Mouse (Mus musculus): ENCODE results near the gene March10. TPM values are rescaled to one million over a fixed set of nuclear protein-coding genes. Genes with fewer than 3 reads are reported as not detected.
A peak's percentile ranks its signal among the peaks of the same experiment; 100 is the strongest.

The March10 gene
- polyA plus RNA-seq, 1 experiment from 2014 or later = not detected

- Histone ChIP-seq H3K27me3 (ENCODE audit: control insufficient read depth, insufficient read depth, low read length) (no peaks in the 10 kb centered on the region), H3K4me2 (replicated peaks; ENCODE audit: low read depth, low read length) (no peak overlapping the region), H3K4me1 (ENCODE audit: control insufficient read depth, insufficient read depth, low read length) (no peaks in the 10 kb centered on the region), H3K9ac (ENCODE audit: low read depth, low read length) (no peak overlapping the region), H3K27ac (ENCODE audit: low read depth, low read length) (no peak overlapping the region), H3K4me3 (ENCODE audit: low read length) (no peak overlapping the region), H3K9me3 (ENCODE audit: control insufficient read depth, low read length) (no peaks in the 10 kb centered on the region), H3K36me3 (ENCODE audit: control insufficient read depth, insufficient read depth, low read length) (no peaks in the 10 kb centered on the region)
- no peak for ATAC-seq (ENCODE audit: low FRiP score, low TSS enrichment)
- WGBS = 71% methylated on average over 6 of the region's 6 CpGs
These were observed 11.6 kb downstream of the March10 start for GRCm38 (mm10) chr11:105444929-105445328.

GRCm38 (mm10) chr11:105443505-105443904 is 13.0 kb downstream of the March10 start:
- 24% methylated on average over 3 of the region's 5 CpGs for WGBS
- Histone ChIP-seq H3K9ac (ENCODE audit: low read depth, low read length) (no peak overlapping the region), H3K27ac (ENCODE audit: low read depth, low read length) (no peak overlapping the region), H3K36me3 (ENCODE audit: control insufficient read depth, insufficient read depth, low read length) (no peaks in the 10 kb centered on the region), H3K27me3 (ENCODE audit: control insufficient read depth, insufficient read depth, low read length) (no peaks in the 10 kb centered on the region), H3K4me2 (replicated peaks; ENCODE audit: low read depth, low read length) (no peak overlapping the region), H3K9me3 (ENCODE audit: control insufficient read depth, low read length) (no peaks in the 10 kb centered on the region), H3K4me3 (ENCODE audit: low read length) (no peak overlapping the region), H3K4me1 (ENCODE audit: control insufficient read depth, insufficient read depth, low read length) (no peaks in the 10 kb centered on the region)
- peak; percentile 55; the same call in 1 of the 2 replicates for ATAC-seq (ENCODE audit: low FRiP score, low TSS enrichment)

- 80% methylated on average over 7 of the region's 7 CpGs for WGBS
- Histone ChIP-seq H3K27me3 (ENCODE audit: control insufficient read depth, insufficient read depth, low read length) (no peaks in the 10 kb centered on the region), H3K9me3 (ENCODE audit: control insufficient read depth, low read length) (no peaks in the 10 kb centered on the region), H3K4me1 (ENCODE audit: control insufficient read depth, insufficient read depth, low read length) (no peaks in the 10 kb centered on the region), H3K36me3 (ENCODE audit: control insufficient read depth, insufficient read depth, low read length) (no peaks in the 10 kb centered on the region), H3K4me2 (replicated peaks; ENCODE audit: low read depth, low read length) (no peak overlapping the region), H3K4me3 (ENCODE audit: low read length) (no peak overlapping the region), H3K9ac (ENCODE audit: low read depth, low read length) (no peak overlapping the region), H3K27ac (ENCODE audit: low read depth, low read length) (no peak overlapping the region)
- ATAC-seq (ENCODE audit: low FRiP score, low TSS enrichment) = no peak
These were observed 16.7 kb downstream of the March10 start for GRCm38 (mm10) chr11:105439796-105440195.

GRCm38 (mm10) chr11:105438907-105439306 is 17.6 kb downstream of the March10 start:
- H3K36me3 ChIP-seq (ENCODE audit: control insufficient read depth, insufficient read depth, low read length) = no peaks in the 10 kb centered on the region

GRCm38 (mm10) chr11:105426441-105426840 is 30.1 kb downstream of the March10 start:
- Histone ChIP-seq H3K4me3 (ENCODE audit: low read length) (no peak overlapping the region), H3K4me2 (replicated peaks; ENCODE audit: low read depth, low read length) (no peak overlapping the region), H3K36me3 (ENCODE audit: control insufficient read depth, insufficient read depth, low read length) (no peaks in the 10 kb centered on the region), H3K9ac (ENCODE audit: low read depth, low read length) (no peak overlapping the region), H3K27me3 (ENCODE audit: control insufficient read depth, insufficient read depth, low read length) (no peaks in the 10 kb centered on the region), H3K27ac (ENCODE audit: low read depth, low read length) (no peak overlapping the region), H3K4me1 (ENCODE audit: control insufficient read depth, insufficient read depth, low read length) (no peaks in the 10 kb centered on the region), H3K9me3 (ENCODE audit: control insufficient read depth, low read length) (no peaks in the 10 kb centered on the region)
- WGBS = 80% methylated on average over 5 of the region's 5 CpGs
- no peak for ATAC-seq (ENCODE audit: low FRiP score, low TSS enrichment)

More at GRCm38 (mm10) chr11:105438907-105439306, 17.6 kb downstream of the March10 start:
- Histone ChIP-seq H3K9me3 (ENCODE audit: control insufficient read depth, low read length) (no peaks in the 10 kb centered on the region), H3K4me1 (ENCODE audit: control insufficient read depth, insufficient read depth, low read length) (no peaks in the 10 kb centered on the region), H3K4me2 (replicated peaks; ENCODE audit: low read depth, low read length) (no peak overlapping the region), H3K9ac (ENCODE audit: low read depth, low read length) (no peak overlapping the region), H3K4me3 (ENCODE audit: low read length) (no peak overlapping the region), H3K27ac (ENCODE audit: low read depth, low read length) (no peak overlapping the region), H3K27me3 (ENCODE audit: control insufficient read depth, insufficient read depth, low read length) (no peaks in the 10 kb centered on the region)
- no peak for ATAC-seq (ENCODE audit: low FRiP score, low TSS enrichment)
- 79% methylated on average over 7 of the region's 7 CpGs for WGBS

- H3K9me3 ChIP-seq (ENCODE audit: control insufficient read depth, low read length) = no peaks in the 10 kb centered on the region
- no peak overlapping the region for H3K4me3 ChIP-seq (ENCODE audit: low read length)
- ATAC-seq (ENCODE audit: low FRiP score, low TSS enrichment) = no peak
- H3K36me3 ChIP-seq (ENCODE audit: control insufficient read depth, insufficient read depth, low read length) = no peaks in the 10 kb centered on the region
- H3K27me3 ChIP-seq (ENCODE audit: control insufficient read depth, insufficient read depth, low read length) = no peaks in the 10 kb centered on the region
- H3K4me2 ChIP-seq (replicated peaks; ENCODE audit: low read depth, low read length) = no peak overlapping the region
- 91% methylated on average over 4 of the region's 4 CpGs for WGBS
- no peak overlapping the region for H3K27ac ChIP-seq (ENCODE audit: low read depth, low read length)
- H3K9ac ChIP-seq (ENCODE audit: low read depth, low read length) = no peak overlapping the region
- H3K4me1 ChIP-seq (ENCODE audit: control insufficient read depth, insufficient read depth, low read length) = 0 out of 2 replicates have a peak, but pooled peaks cover 6% of the 10 kb centered on the region
These were observed 31.9 kb downstream of the March10 start for GRCm38 (mm10) chr11:105424643-105425042.

GRCm38 (mm10) chr11:105420671-105421450 is 35.7 kb downstream of the March10 start:
- Histone ChIP-seq H3K27me3 (ENCODE audit: control insufficient read depth, insufficient read depth, low read length) (no peaks in the 10 kb centered on the region), H3K36me3 (ENCODE audit: control insufficient read depth, insufficient read depth, low read length) (no peaks in the 10 kb centered on the region), H3K9me3 (ENCODE audit: control insufficient read depth, low read length) (no peaks in the 10 kb centered on the region), H3K9ac (ENCODE audit: low read depth, low read length) (no peak overlapping the region), H3K4me2 (replicated peaks; ENCODE audit: low read depth, low read length) (no peak overlapping the region), H3K4me1 (ENCODE audit: control insufficient read depth, insufficient read depth, low read length) (0 out of 2 replicates have a peak, but pooled peaks cover 6% of the 10 kb centered on the region), H3K27ac (ENCODE audit: low read depth, low read length) (no peak overlapping the region), H3K4me3 (ENCODE audit: low read length) (no peak overlapping the region)
- WGBS = 66% methylated on average over 7 of the region's 7 CpGs
- no peak for ATAC-seq (ENCODE audit: low FRiP score, low TSS enrichment)

- ATAC-seq (ENCODE audit: low FRiP score, low TSS enrichment) = no peak
- H3K27me3 ChIP-seq (ENCODE audit: control insufficient read depth, insufficient read depth, low read length) = no peaks in the 10 kb centered on the region
- 68% methylated on average over 7 of the region's 7 CpGs for WGBS
- H3K9ac ChIP-seq (ENCODE audit: low read depth, low read length) = no peak overlapping the region
- H3K4me2 ChIP-seq (replicated peaks; ENCODE audit: low read depth, low read length) = no peak overlapping the region
- no peaks in the 10 kb centered on the region for H3K36me3 ChIP-seq (ENCODE audit: control insufficient read depth, insufficient read depth, low read length)
- H3K4me3 ChIP-seq (ENCODE audit: low read length) = no peak overlapping the region
- H3K27ac ChIP-seq (ENCODE audit: low read depth, low read length) = no peak overlapping the region
- 0 out of 2 replicates have a peak, but pooled peaks cover 6% of the 10 kb centered on the region for H3K4me1 ChIP-seq (ENCODE audit: control insufficient read depth, insufficient read depth, low read length)
- no peaks in the 10 kb centered on the region for H3K9me3 ChIP-seq (ENCODE audit: control insufficient read depth, low read length)
These were observed 36.6 kb downstream of the March10 start for GRCm38 (mm10) chr11:105419946-105420345.

GRCm38 (mm10) chr11:105414009-105414408 is 42.5 kb downstream of the March10 start:
- Histone ChIP-seq H3K27ac (ENCODE audit: low read depth, low read length) (no peak overlapping the region), H3K9me3 (ENCODE audit: control insufficient read depth, low read length) (no peaks in the 10 kb centered on the region), H3K4me3 (ENCODE audit: low read length) (no peak overlapping the region), H3K27me3 (ENCODE audit: control insufficient read depth, insufficient read depth, low read length) (no peaks in the 10 kb centered on the region), H3K9ac (ENCODE audit: low read depth, low read length) (no peak overlapping the region), H3K4me2 (replicated peaks; ENCODE audit: low read depth, low read length) (no peak overlapping the region), H3K4me1 (ENCODE audit: control insufficient read depth, insufficient read depth, low read length) (no peaks in the 10 kb centered on the region), H3K36me3 (ENCODE audit: control insufficient read depth, insufficient read depth, low read length) (no peaks in the 10 kb centered on the region)
- no peak for ATAC-seq (ENCODE audit: low FRiP score, low TSS enrichment)
- 93% methylated on average over 1 of the region's 1 CpGs for WGBS

Data from kidney, embryonic 14.5 days (tissue).